Mouse (Mus musculus) hindbrain, embryonic 10.5 days (tissue): ENCODE measurements around the gene Map3k14. TPM values are rescaled to one million over a fixed set of nuclear protein-coding genes. Genes with fewer than 3 reads are reported as not detected.
"Not testable (repeated sequence)": the region's sequence is repeated elsewhere in the genome, so short reads cannot be mapped to it uniquely, and the experiment has no call there.

Experiments
- DNase-seq: peaks from one replicate; pipeline ENCODE4 v3.0.0-alpha.2; 2017; ENCODE audit warnings: low spot score
- H3K27ac ChIP-seq: fragments of 300-500 bp; sonication (generic); 2 replicates; pipeline ENCODE4 v1.5.1; 2016; ENCODE audit warnings: mild to moderate bottlenecking, moderate library complexity
- H3K27me3 ChIP-seq: fragments of 300-500 bp; sonication (generic); 2 replicates; pipeline ENCODE4 v1.6.1; 2016; ENCODE audit warnings: mild to moderate bottlenecking; ENCODE audit not compliant: poor library complexity, insufficient read depth, severe bottlenecking
- H3K36me3 ChIP-seq: fragments of 300-500 bp; sonication (generic); 2 replicates; pipeline ENCODE4 v1.6.1; 2016; ENCODE audit warnings: mild to moderate bottlenecking, moderate library complexity
- H3K4me1 ChIP-seq: fragments of 300-500 bp; sonication (generic); replicated peaks from 2 replicates; pipeline ENCODE4 v1.6.1; 2016; ENCODE audit warnings: mild to moderate bottlenecking
- H3K4me3 ChIP-seq: fragments of 300-500 bp; sonication (generic); 2 replicates; pipeline ENCODE4 v1.5.1; 2016; ENCODE audit warnings: mild to moderate bottlenecking, moderate library complexity
- H3K9me3 ChIP-seq: fragments of 300-500 bp; sonication (generic); 2 replicates; pipeline ENCODE4 v1.6.1; 2016; ENCODE audit warnings: mild to moderate bottlenecking, moderate library complexity
- WGBS: fragments of 180-500 bp; shearing (Covaris S2); methylation state at CpG from one replicate; pipeline ENCODE4 v1.1.7; 2016; 5-methylcytosine and 5-hydroxymethylcytosine counted together
- polyA plus RNA-seq: library from polyadenylated mRNA; unstranded; fragments of >200 nt; fragmentation: Nextera tagmentation; extraction: Ambion mirVana; gene quantifications from 2 replicates; pipeline ENCODE4 v1.2.1, GENCODE M21; 2016

Map3k14 gene
- polyA plus RNA-seq, 1 experiment from 2014 or later = 4.2 TPM

- DNase-seq = peak; percentile 78
- H3K27ac ChIP-seq = 0 out of 2 replicates have a peak overlapping the region, but pooled peaks have one; percentile 45
- 32% methylated on average over 7 of the region's 7 CpGs for WGBS
Observed at GRCm38 (mm10) chr11:103232966-103233365, 34.3 kb downstream of the Map3k14 start.

GRCm38 (mm10) chr11:103231367-103231766 is 35.9 kb downstream of the Map3k14 start:
- peaks cover 51% of the 10 kb centered on the region for H3K36me3 ChIP-seq
- 88% methylated on average over 7 of the region's 7 CpGs for WGBS
- no peaks in the 10 kb centered on the region for H3K27me3 ChIP-seq
- H3K4me1 ChIP-seq = peaks cover 9% of the 10 kb centered on the region
- H3K9me3 ChIP-seq = 0 out of 2 replicates have a peak, but pooled peaks cover 3% of the 10 kb centered on the region
- no peak for DNase-seq
- H3K27ac ChIP-seq = no peak overlapping the region
- H3K4me3 ChIP-seq = no peak overlapping the region

More at GRCm38 (mm10) chr11:103232966-103233365, 34.3 kb downstream of the Map3k14 start:
- Histone ChIP-seq H3K36me3 (peaks cover 54% of the 10 kb centered on the region), H3K4me1 (peaks cover 9% of the 10 kb centered on the region), H3K4me3 (no peak overlapping the region), H3K27me3 (no peaks in the 10 kb centered on the region), H3K9me3 (0 out of 2 replicates have a peak, but pooled peaks cover 3% of the 10 kb centered on the region)

- Histone ChIP-seq H3K9me3 (0 out of 2 replicates have a peak, but pooled peaks cover 3% of the 10 kb centered on the region), H3K27me3 (no peaks in the 10 kb centered on the region), H3K27ac (no peak overlapping the region), H3K36me3 (peaks cover 53% of the 10 kb centered on the region), H3K4me3 (no peak overlapping the region), H3K4me1 (peaks cover 9% of the 10 kb centered on the region)
- DNase-seq = no peak
- 89% methylated on average over 19 of the region's 19 CpGs for whole genome bisulfite sequencing
Observed at GRCm38 (mm10) chr11:103230626-103231025, 36.6 kb downstream of the Map3k14 start.

- no peak for DNase-seq
- Histone ChIP-seq H3K9me3 (0 out of 2 replicates have a peak, but pooled peaks cover 3% of the 10 kb centered on the region), H3K36me3 (peaks cover 62% of the 10 kb centered on the region), H3K4me3 (no peak overlapping the region), H3K4me1 (peaks cover 9% of the 10 kb centered on the region), H3K27ac (no peak overlapping the region), H3K27me3 (no peaks in the 10 kb centered on the region)
- 93% methylated on average over 2 of the region's 2 CpGs for WGBS
Observed at GRCm38 (mm10) chr11:103229608-103230007, 37.7 kb downstream of the Map3k14 start.

GRCm38 (mm10) chr11:103223951-103224456 is 43.3 kb downstream of the Map3k14 start:
- Histone ChIP-seq H3K4me1 (0 out of 2 replicates have a peak, but pooled peaks cover 3% of the 10 kb centered on the region), H3K27me3 (peaks cover 13% of the 10 kb centered on the region), H3K4me3 (no peak overlapping the region), H3K27ac (peak overlapping the region; percentile 65), H3K9me3 (no peaks in the 10 kb centered on the region), H3K36me3 (peaks cover 82% of the 10 kb centered on the region)
- WGBS = 62% methylated on average over 18 of the region's 18 CpGs
- DNase-seq = no peak

GRCm38 (mm10) chr11:103223444-103223843 is 43.8 kb downstream of the Map3k14 start:
- H3K27ac ChIP-seq = no peak overlapping the region
- H3K9me3 ChIP-seq = no peaks in the 10 kb centered on the region
- no peak overlapping the region for H3K4me3 ChIP-seq
- H3K36me3 ChIP-seq = peaks cover 76% of the 10 kb centered on the region
- WGBS = 91% methylated on average over 10 of the region's 10 CpGs
- DNase-seq = no peak
- peaks cover 5% of the 10 kb centered on the region for H3K4me1 ChIP-seq
- peaks cover 19% of the 10 kb centered on the region for H3K27me3 ChIP-seq

- 83% methylated on average over 4 of the region's 4 CpGs for WGBS
- H3K36me3 ChIP-seq = peaks cover 74% of the 10 kb centered on the region
- not testable (repeated sequence) for H3K27ac ChIP-seq, DNase-seq, H3K4me3 ChIP-seq, H3K9me3 ChIP-seq
- peaks cover 25% of the 10 kb centered on the region for H3K27me3 ChIP-seq
- H3K4me1 ChIP-seq = peaks cover 13% of the 10 kb centered on the region
Observed at GRCm38 (mm10) chr11:103222718-103223117, 44.6 kb downstream of the Map3k14 start.

GRCm38 (mm10) chr11:103221437-103221836 is 45.8 kb downstream of the Map3k14 start:
- no peak for DNase-seq
- peaks cover 16% of the 10 kb centered on the region for H3K4me1 ChIP-seq
- no peak overlapping the region for H3K27ac ChIP-seq
- H3K9me3 ChIP-seq = no peaks in the 10 kb centered on the region
- peaks cover 62% of the 10 kb centered on the region for H3K36me3 ChIP-seq
- 91% methylated on average over 6 of the region's 6 CpGs for WGBS
- H3K27me3 ChIP-seq = peaks cover 35% of the 10 kb centered on the region
- no peak overlapping the region for H3K4me3 ChIP-seq

- no peak overlapping the region for H3K27ac ChIP-seq
- H3K36me3 ChIP-seq = peaks cover 49% of the 10 kb centered on the region
- no peak for DNase-seq
- no peak overlapping the region for H3K4me3 ChIP-seq
- H3K4me1 ChIP-seq = peaks cover 16% of the 10 kb centered on the region
- 84% methylated on average over 4 of the region's 4 CpGs for WGBS
- H3K27me3 ChIP-seq = peaks cover 37% of the 10 kb centered on the region
- no peaks in the 10 kb centered on the region for H3K9me3 ChIP-seq
Observed at GRCm38 (mm10) chr11:103219995-103220394, 47.3 kb downstream of the Map3k14 start.

- WGBS = 91% methylated on average over 5 of the region's 5 CpGs
- DNase-seq = no peak
- Histone ChIP-seq H3K27ac (no peak overlapping the region), H3K4me1 (peaks cover 13% of the 10 kb centered on the region), H3K36me3 (peaks cover 41% of the 10 kb centered on the region), H3K9me3 (no peaks in the 10 kb centered on the region), H3K27me3 (peaks cover 37% of the 10 kb centered on the region), H3K4me3 (no peak overlapping the region)
Observed at GRCm38 (mm10) chr11:103219259-103219658, 48.0 kb downstream of the Map3k14 start.

- H3K36me3 ChIP-seq = peaks cover 34% of the 10 kb centered on the region
- peak overlapping the region; percentile 65 for H3K4me3 ChIP-seq
- H3K4me1 ChIP-seq = peaks cover 12% of the 10 kb centered on the region
- DNase-seq = no peak
- H3K27ac ChIP-seq = peak overlapping the region; percentile 83
- H3K27me3 ChIP-seq = peaks cover 37% of the 10 kb centered on the region
- 28% methylated on average over 6 of the region's 6 CpGs for WGBS
- peaks cover 3% of the 10 kb centered on the region for H3K9me3 ChIP-seq
Observed at GRCm38 (mm10) chr11:103218517-103218901, 48.8 kb downstream of the Map3k14 start.

GRCm38 (mm10) chr11:103217790-103218516 is 49.3 kb downstream of the Map3k14 start, which contains the start of gene Spata32:
TSS of gene Spata32 (minus strand) at chr11:103218432.
- peaks cover 12% of the 10 kb centered on the region for H3K4me1 ChIP-seq
- peaks cover 6% of the 10 kb centered on the region for H3K9me3 ChIP-seq
- H3K36me3 ChIP-seq = peaks cover 28% of the 10 kb centered on the region
- H3K27ac ChIP-seq = peak within 1 kb of the TSS; percentile 83
- DNase-seq = peak; percentile 57
- peaks cover 37% of the 10 kb centered on the region for H3K27me3 ChIP-seq
- H3K4me3 ChIP-seq = peak within 1 kb of the TSS; percentile 65
- 2% methylated on average over 45 of the region's 45 CpGs for WGBS

GRCm38 (mm10) chr11:103215355-103215754 is 51.9 kb downstream of the Map3k14 start:
- DNase-seq = no peak
- 85% methylated on average over 1 of the region's 1 CpGs for WGBS
- no peak overlapping the region for H3K27ac ChIP-seq
- H3K9me3 ChIP-seq = peaks cover 6% of the 10 kb centered on the region
- H3K27me3 ChIP-seq = peaks cover 37% of the 10 kb centered on the region
- no peak overlapping the region for H3K4me3 ChIP-seq
- peaks cover 12% of the 10 kb centered on the region for H3K36me3 ChIP-seq
- H3K4me1 ChIP-seq = peaks cover 18% of the 10 kb centered on the region
